Mouse (Mus musculus) neural tube, embryonic 12.5 days (tissue): ENCODE measurements around the gene Foxi1. TPM values are rescaled to one million over a fixed set of nuclear protein-coding genes. Genes with fewer than 3 reads are reported as not detected.
A peak's percentile ranks its signal among the peaks of the same experiment; 100 is the strongest.
"Not testable (repeated sequence)": the region's sequence is repeated elsewhere in the genome, so short reads cannot be mapped to it uniquely, and the experiment has no call there.

Source experiments
- ATAC-seq: fragments of 200-750 bp; cut with Nextera tagmentation; 2 replicates; pipeline ENCODE4 v1.8.0; 2017; ENCODE audit warnings: low read depth, mild to moderate bottlenecking, moderate TSS enrichment, moderate library complexity; ENCODE audit not compliant: low FRiP score
- H3K27ac ChIP-seq: fragments of 300-500 bp; sonication (generic); 2 replicates; pipeline ENCODE4 v1.5.1; 2016
- H3K27me3 ChIP-seq: fragments of 300-500 bp; sonication (generic); replicated peaks from 2 replicates; pipeline ENCODE4 v1.6.1; 2016; ENCODE audit warnings: mild to moderate bottlenecking
- H3K36me3 ChIP-seq: fragments of 300-500 bp; sonication (generic); 2 replicates; pipeline ENCODE4 v1.6.1; 2016; ENCODE audit warnings: mild to moderate bottlenecking
- H3K4me1 ChIP-seq: fragments of 300-500 bp; sonication (generic); 2 replicates; pipeline ENCODE4 v1.6.1; 2016
- H3K4me2 ChIP-seq: fragments of 300-500 bp; sonication (generic); replicated peaks from 2 replicates; pipeline ENCODE4 v1.6.1; 2016; ENCODE audit warnings: mild to moderate bottlenecking
- H3K4me3 ChIP-seq: fragments of 300-500 bp; sonication (generic); 2 replicates; pipeline ENCODE4 v1.5.1; 2016
- H3K9ac ChIP-seq: fragments of 300-500 bp; sonication (generic); 2 replicates; pipeline ENCODE4 v1.6.1; 2016; ENCODE audit warnings: mild to moderate bottlenecking
- H3K9me3 ChIP-seq: fragments of 300-500 bp; sonication (generic); 2 replicates; pipeline ENCODE4 v1.6.1; 2016; ENCODE audit warnings: mild to moderate bottlenecking
- WGBS: fragments of 180-500 bp; shearing (Covaris S2); methylation state at CpG from one replicate; pipeline ENCODE4 v1.1.7; 2016; 5-methylcytosine and 5-hydroxymethylcytosine counted together
- polyA plus RNA-seq: library from polyadenylated mRNA; unstranded; fragments of >200 nt; fragmentation: Nextera tagmentation; extraction: Ambion mirVana; gene quantifications from 2 replicates; pipeline ENCODE4 v1.2.1, GENCODE M21; 2016

Foxi1 gene
- polyA plus RNA-seq = not detected in 2 replicates

DNA sequence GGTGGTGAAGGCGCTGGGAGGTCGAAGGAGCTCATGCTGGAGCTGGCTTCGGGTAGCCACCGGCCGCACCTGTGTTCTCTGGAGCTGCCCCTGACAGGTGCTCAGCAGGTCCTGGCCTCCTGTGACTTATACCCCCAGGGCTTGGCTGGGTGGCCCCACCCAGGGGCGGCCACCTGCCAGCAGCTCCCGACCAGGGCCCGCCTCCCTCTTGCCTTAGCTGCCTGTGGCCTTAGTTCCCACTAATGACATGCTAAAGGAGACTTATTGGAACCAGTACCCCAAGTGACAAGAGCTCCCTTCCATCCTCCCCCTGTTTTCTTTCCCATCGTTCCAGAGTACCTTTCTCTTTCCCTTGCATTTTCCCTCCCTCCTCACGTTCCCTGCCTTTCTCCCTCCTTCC is at the start of gene Foxi1:
TSS of gene Foxi1 (minus strand) at position 101 of the 400 bp plus-strand sequence.
- no peaks in the 10 kb centered on the region for H3K9me3 ChIP-seq
- no peaks in the 10 kb centered on the region for H3K4me1 ChIP-seq
- no peak within 1 kb of the TSS for H3K4me2 ChIP-seq
- no peak within 1 kb of the TSS for H3K9ac ChIP-seq
- no peak; the same call in 1 of the 2 replicates for ATAC-seq
- H3K27me3 ChIP-seq = no peaks in the 10 kb centered on the region
- no peak within 1 kb of the TSS for H3K27ac ChIP-seq
- 80% methylated on average over 10 of the region's 10 CpGs for WGBS
- H3K36me3 ChIP-seq = no peaks in the 10 kb centered on the region
- no peak within 1 kb of the TSS for H3K4me3 ChIP-seq

DNA sequence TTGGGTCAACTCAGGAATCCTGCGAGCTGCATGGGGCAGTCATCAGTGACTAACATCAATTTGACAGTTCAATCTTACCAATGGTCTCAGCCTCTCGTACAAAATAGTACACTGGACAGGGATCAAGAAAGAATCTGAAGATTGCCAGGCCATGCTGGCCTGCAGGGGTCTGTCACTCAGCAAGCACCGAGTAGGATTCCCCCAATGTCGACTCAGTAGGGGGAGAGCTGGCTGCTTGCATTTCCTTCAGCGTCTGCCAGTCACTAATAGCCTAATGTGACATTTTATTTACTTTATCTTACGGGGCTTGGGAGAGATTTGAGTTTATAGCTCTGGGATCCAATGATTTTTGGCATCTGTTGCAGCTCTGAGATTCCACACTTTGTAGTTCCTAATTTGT is 35.1 kb upstream of the Foxi1 start:
- H3K4me3 ChIP-seq = no peak overlapping the region
- H3K9ac ChIP-seq = no peak overlapping the region
- no peaks in the 10 kb centered on the region for H3K4me1 ChIP-seq
- H3K27ac ChIP-seq = no peak overlapping the region
- H3K9me3 ChIP-seq = no peaks in the 10 kb centered on the region; the same call in 1 of the 2 replicates
- ATAC-seq = no peak
- no peaks in the 10 kb centered on the region for H3K36me3 ChIP-seq
- H3K4me2 ChIP-seq = no peak overlapping the region
- H3K27me3 ChIP-seq = no peaks in the 10 kb centered on the region
- 70% methylated on average over 6 of the region's 6 CpGs for WGBS

GRCm38 (mm10) chr11:34240252-34240651 is 32.4 kb upstream of the Foxi1 start:
- no peak overlapping the region for H3K9ac ChIP-seq
- ATAC-seq = no peak
- 100% methylated on average over 1 of the region's 1 CpGs for WGBS

DNA sequence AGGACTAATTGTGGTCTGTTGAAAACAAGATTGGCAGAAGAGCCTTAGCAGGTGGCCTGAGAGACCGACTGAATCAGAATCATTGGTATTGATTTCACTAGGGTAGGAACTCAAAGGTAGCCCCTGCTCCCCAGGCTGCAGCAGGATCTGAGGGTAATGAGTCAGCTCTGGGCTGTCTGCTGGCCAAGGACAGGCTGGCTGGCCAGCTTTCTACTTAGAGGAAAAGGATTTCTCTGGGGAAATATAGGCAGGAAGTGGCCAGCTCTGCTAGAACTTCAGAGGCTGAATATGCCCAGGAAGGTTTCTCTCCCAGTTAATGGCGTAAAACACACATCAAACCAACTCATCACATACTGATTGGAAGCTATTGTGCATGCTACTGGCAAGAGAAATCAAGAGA is 31.8 kb upstream of the Foxi1 start:
- H3K27ac ChIP-seq = no peak overlapping the region
- H3K4me3 ChIP-seq = no peak overlapping the region
- H3K27me3 ChIP-seq = no peaks in the 10 kb centered on the region
- H3K9ac ChIP-seq = no peak overlapping the region
- no peak for ATAC-seq
- no peaks in the 10 kb centered on the region for H3K36me3 ChIP-seq
- no peaks in the 10 kb centered on the region; the same call in 1 of the 2 replicates for H3K9me3 ChIP-seq
- H3K4me1 ChIP-seq = no peaks in the 10 kb centered on the region
- H3K4me2 ChIP-seq = no peak overlapping the region
- WGBS = 87% methylated on average over 2 of the region's 2 CpGs

More at GRCm38 (mm10) chr11:34240252-34240651, 32.4 kb upstream of the Foxi1 start:
- Histone ChIP-seq H3K4me3 (no peak overlapping the region), H3K27me3 (no peaks in the 10 kb centered on the region), H3K4me2 (no peak overlapping the region), H3K27ac (no peak overlapping the region), H3K9me3 (no peaks in the 10 kb centered on the region; the same call in 1 of the 2 replicates), H3K4me1 (no peaks in the 10 kb centered on the region), H3K36me3 (no peaks in the 10 kb centered on the region)

DNA sequence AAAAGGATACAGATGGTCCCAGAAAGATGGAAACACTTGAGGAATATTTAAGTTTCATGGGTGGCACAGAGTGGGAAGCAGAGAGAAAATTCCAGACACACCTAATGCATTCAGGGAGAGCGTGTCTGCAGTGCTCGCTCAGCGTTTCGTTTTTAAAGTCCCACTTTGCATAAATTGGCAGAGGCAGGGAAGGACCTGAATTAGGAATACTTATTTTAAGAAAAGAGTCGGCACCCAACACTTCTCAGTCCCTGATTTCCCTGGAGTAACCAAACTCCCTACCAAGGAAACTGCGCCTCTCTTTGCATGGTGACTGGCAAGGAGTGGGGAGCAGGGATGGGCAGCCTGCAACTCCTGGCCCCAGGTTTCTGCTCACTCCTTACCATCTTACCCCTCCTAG is 29.0 kb upstream of the Foxi1 start:
- H3K36me3 ChIP-seq = no peaks in the 10 kb centered on the region
- H3K27ac ChIP-seq = no peak overlapping the region
- H3K9ac ChIP-seq = no peak overlapping the region
- WGBS = 88% methylated on average over 6 of the region's 6 CpGs
- H3K4me3 ChIP-seq = no peak overlapping the region
- no peaks in the 10 kb centered on the region for H3K4me1 ChIP-seq
- no peak for ATAC-seq
- H3K9me3 ChIP-seq = no peaks in the 10 kb centered on the region; the same call in 1 of the 2 replicates
- no peaks in the 10 kb centered on the region for H3K27me3 ChIP-seq
- no peak overlapping the region for H3K4me2 ChIP-seq

DNA sequence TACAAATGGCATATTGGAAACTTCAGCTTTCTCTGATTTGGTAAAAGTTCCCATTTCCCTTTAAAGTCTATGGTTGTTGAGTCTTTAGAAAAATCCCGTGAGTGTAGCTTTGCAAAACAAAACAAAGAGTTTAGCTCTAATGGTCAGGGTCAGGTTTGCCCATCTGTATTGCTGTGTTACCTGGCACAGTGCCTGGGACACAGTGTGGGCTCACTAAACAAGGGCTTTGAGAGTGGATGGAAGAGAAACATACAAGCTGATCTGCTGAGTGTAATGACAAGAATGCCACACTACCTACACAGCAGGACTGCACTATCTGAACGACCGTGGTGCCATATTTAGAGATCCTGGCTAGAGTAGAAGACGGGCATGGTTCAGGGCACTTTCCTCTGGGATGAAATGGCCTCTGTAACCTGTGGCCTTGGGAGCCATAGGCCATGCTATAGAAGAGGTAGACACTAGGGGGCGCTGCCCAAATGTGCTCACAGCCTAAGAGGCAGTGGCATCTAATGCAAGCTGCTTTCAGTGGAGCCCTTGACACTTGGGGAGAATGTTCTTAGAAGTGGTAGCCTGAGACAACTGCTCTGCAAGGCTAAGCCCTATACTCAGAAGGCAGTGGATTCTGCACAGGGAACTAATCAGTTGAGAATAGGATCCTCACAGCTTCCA is 28.3 kb upstream of the Foxi1 start:
- Histone ChIP-seq H3K27me3 (no peaks in the 10 kb centered on the region), H3K4me1 (no peaks in the 10 kb centered on the region), H3K27ac (no peak overlapping the region), H3K36me3 (no peaks in the 10 kb centered on the region), H3K9me3 (no peaks in the 10 kb centered on the region; the same call in 1 of the 2 replicates), H3K4me3 (no peak overlapping the region), H3K4me2 (no peak overlapping the region), H3K9ac (no peak overlapping the region)
- 55% methylated on average over 5 of the region's 5 CpGs for WGBS
- 0 out of 2 replicates have a peak, but pooled peaks have one; percentile 25 for ATAC-seq

- Histone ChIP-seq H3K9ac (no peak overlapping the region), H3K4me1 (no peaks in the 10 kb centered on the region), H3K9me3 (no peaks in the 10 kb centered on the region), H3K36me3 (no peaks in the 10 kb centered on the region), H3K27ac (no peak overlapping the region), H3K4me2 (no peak overlapping the region), H3K4me3 (no peak overlapping the region), H3K27me3 (no peaks in the 10 kb centered on the region)
- ATAC-seq = peak; percentile 63
- 40% methylated on average over 6 of the region's 6 CpGs for WGBS
Measured at GRCm38 (mm10) chr11:34228758-34229364, 21.0 kb upstream of the Foxi1 start.

DNA sequence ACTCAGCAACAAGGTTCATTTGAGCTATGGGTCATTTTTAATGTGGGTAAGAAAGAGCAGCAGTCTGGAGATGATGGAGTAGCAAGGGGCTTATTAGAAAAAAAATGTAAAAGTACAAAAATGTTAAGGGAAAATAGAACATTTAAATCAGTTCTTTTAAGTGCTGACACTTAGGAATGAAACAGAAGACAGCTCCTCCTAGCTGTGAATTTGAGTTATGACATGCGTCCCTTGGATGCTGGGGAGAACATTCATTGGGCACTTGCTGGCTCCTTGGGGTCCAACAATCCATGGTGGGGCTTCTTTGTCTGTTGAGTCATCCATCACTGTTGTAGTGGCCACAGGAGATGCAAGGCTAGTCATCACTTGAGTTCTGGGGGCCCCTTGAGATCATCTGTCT is 19.3 kb upstream of the Foxi1 start:
- Histone ChIP-seq H3K4me2 (no peak overlapping the region), H3K4me3 (no peak overlapping the region), H3K27me3 (no peaks in the 10 kb centered on the region), H3K9me3 (no peaks in the 10 kb centered on the region), H3K4me1 (no peaks in the 10 kb centered on the region), H3K36me3 (no peaks in the 10 kb centered on the region), H3K27ac (no peak overlapping the region), H3K9ac (no peak overlapping the region)
- 63% methylated on average over 1 of the region's 1 CpGs for WGBS
- ATAC-seq = no peak

- not testable (repeated sequence) for H3K4me3 ChIP-seq, ATAC-seq, H3K27ac ChIP-seq, H3K9ac ChIP-seq, H3K4me1 ChIP-seq, H3K27me3 ChIP-seq, H3K9me3 ChIP-seq, H3K36me3 ChIP-seq, H3K4me2 ChIP-seq
- 91% methylated on average over 4 of the region's 4 CpGs for WGBS
Measured at GRCm38 (mm10) chr11:34220596-34220995, 12.7 kb upstream of the Foxi1 start.

DNA sequence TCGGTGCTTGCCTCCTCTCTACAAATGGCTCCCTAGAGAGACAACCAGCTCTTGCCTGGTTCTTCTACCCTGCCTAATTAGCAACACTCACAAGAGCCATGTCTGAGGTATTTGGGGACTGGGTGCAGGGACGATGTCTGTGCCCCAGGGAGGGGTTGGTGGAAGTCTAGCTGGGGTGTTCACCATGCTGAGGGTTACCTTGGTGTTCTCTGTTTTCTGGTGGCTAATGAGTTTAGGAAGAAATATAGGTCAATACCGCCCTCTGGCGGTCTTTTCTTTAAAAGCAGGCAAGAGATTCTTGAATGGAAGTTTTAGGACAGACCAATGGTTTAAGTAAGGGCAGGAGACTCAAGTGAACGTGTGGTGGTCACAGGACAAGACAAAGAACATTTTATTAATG is 5.0 kb upstream of the Foxi1 start:
- H3K9ac ChIP-seq = no peak overlapping the region
- H3K9me3 ChIP-seq = no peaks in the 10 kb centered on the region
- no peaks in the 10 kb centered on the region for H3K36me3 ChIP-seq
- 0 out of 2 replicates have a peak, but pooled peaks have one; percentile 33 for ATAC-seq
- no peaks in the 10 kb centered on the region for H3K4me1 ChIP-seq
- WGBS = 19% methylated on average over 5 of the region's 5 CpGs
- H3K27me3 ChIP-seq = no peaks in the 10 kb centered on the region
- no peak overlapping the region for H3K4me2 ChIP-seq
- no peak overlapping the region for H3K4me3 ChIP-seq
- H3K27ac ChIP-seq = no peak overlapping the region

DNA sequence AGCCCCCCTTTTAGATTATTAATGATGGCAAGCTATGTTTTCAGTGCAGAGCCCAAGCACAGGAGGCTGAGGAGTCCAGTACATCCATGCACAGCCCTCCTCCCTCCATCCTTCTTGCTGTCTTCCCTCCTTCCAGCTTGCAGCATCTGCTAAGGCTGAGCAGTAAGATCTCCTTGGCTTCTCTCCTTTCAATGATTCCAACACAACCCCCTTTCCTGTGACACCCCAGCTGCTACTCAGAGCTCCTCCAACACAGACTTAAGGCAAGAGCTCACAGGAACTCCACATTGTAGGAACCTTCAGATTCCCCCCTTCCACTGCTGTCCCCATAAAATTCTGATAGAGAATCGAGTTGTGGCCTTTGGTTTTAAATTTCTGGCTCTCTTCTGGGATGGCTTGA is 5.1 kb downstream of the Foxi1 start:
- H3K4me3 ChIP-seq = no peak overlapping the region
- WGBS = 55% methylated on average over 1 of the region's 1 CpGs
- ATAC-seq = no peak
- no peak overlapping the region for H3K9ac ChIP-seq
- no peaks in the 10 kb centered on the region for H3K27me3 ChIP-seq
- H3K4me1 ChIP-seq = no peaks in the 10 kb centered on the region
- H3K27ac ChIP-seq = no peak overlapping the region
- no peaks in the 10 kb centered on the region for H3K9me3 ChIP-seq
- H3K4me2 ChIP-seq = no peak overlapping the region
- no peaks in the 10 kb centered on the region for H3K36me3 ChIP-seq

DNA sequence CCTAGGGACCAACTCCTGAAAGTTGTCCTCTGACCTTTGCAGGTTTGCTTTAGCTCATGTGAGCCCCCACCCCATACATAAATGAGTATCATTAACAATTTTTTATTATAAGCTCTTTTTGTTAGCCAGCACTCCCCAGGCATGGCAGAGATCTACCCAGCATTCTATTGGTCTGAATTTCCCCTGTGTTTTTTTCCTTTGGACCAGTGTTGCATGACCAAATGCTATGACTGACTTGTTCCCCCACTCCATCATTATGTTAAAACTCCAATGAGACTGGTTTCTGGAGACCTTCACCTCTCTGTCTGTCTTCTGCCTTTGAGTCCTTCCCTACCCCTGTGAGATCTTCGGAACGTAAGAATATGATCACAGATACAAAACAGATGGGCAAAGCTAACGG is 12.7 kb downstream of the Foxi1 start:
- H3K36me3 ChIP-seq = no peaks in the 10 kb centered on the region
- no peak overlapping the region for H3K9ac ChIP-seq
- 91% methylated on average over 3 of the region's 3 CpGs for WGBS
- H3K4me1 ChIP-seq = no peaks in the 10 kb centered on the region
- no peak overlapping the region for H3K27ac ChIP-seq
- ATAC-seq = no peak
- no peak overlapping the region for H3K4me3 ChIP-seq
- no peaks in the 10 kb centered on the region for H3K9me3 ChIP-seq
- no peaks in the 10 kb centered on the region for H3K27me3 ChIP-seq
- H3K4me2 ChIP-seq = no peak overlapping the region
